Mouse (Mus musculus) urinary bladder, postnatal 10 days (tissue): ENCODE results near the gene Grk3.

Experiments
- DNase-seq: peaks from one replicate; pipeline ENCODE4 v3.0.0; 2022; ENCODE audit warnings: low spot score

Grk3 gene

GRCm38 (mm10) chr5:113008496-113008895 lies 7.1 kb downstream of the Grk3 start:
- no peak for DNase-seq

DNA sequence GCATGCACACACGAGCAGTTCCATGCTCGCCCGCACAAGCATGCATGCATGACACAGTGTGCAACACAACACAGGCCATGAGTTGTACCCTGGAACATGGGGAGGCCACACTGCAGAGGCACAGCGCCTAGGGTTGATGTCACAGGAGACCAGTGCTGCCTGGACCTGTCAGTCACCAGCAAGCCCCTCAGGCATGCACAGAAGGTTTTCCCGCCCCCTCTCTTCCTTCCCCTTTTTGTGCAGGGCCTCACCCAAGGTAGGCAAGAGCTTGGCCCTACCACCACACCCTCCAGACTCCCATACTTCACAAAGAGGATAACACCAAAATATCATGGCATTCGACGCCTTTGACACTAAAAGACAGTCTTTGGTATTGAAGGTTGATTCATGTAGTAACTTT lies 8.6 kb downstream of the Grk3 start:
- DNase-seq: no peak

- no peak for DNase-seq
Observed at GRCm38 (mm10) chr5:113005941-113006391, 9.6 kb downstream of the Grk3 start.

DNA sequence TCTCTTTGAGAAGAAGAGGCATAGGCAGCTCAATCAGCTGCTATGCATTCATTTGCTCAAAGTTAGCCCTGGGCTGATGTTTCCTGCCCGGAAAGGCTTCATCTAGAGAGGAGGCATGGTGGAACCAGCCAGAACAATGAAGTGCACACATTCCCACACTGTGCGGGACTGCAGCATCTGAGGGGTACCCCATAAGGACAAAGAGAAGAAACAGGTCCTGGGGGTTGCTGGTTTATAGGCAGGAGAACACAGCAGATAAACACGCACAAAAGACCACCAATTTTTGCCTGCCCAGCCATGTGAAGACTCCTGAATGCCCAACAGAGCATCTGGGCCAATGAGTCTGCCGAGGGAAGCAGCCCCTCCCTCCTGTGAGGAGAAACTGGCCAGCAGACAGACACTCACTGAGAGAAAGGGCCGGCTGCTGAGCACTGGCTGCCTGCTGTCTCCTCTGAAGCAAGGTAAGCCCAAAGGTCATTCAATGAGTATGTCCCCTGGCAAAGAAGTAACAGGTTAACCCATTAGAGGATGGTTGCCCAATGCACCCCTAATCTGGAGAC lies 12.7 kb downstream of the Grk3 start:
- DNase-seq: no peak

- DNase-seq: no peak
Observed at GRCm38 (mm10) chr5:112999227-112999626, 16.4 kb downstream of the Grk3 start.

DNA sequence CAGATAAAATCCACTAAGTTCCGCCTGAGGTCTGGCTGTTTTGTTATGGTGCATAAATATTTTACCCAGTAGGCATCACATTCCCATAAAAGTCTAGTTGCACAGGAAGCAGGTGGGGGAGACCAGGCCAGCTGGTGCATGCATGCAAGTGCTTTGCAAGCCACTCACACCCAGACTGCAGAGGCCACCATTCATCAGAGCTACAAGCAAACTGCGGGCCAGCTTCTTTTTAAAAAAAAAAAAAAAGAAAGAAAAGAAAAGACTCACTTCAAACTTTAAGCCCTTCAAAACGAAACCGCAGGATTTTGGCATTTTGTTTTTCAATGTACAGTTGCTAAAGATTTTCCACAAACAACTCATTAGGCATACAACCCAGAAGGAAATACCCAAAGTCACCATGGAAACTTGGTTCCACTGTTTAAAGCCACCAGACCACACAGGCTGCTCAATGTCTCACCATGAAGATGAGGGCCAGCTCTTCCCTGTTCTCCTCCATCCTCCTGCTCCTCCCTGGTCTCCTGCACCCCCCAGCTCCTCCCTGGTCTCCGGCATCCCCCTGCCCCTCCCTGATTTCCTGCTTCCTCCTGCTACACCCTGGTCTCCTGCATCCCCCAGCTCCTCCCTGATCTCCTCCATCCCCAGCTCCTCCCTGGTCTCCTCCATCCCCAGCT lies 17.9 kb downstream of the Grk3 start:
- no peak for DNase-seq

- no peak for DNase-seq
Observed at GRCm38 (mm10) chr5:112991245-112991644, 24.3 kb downstream of the Grk3 start.

DNA sequence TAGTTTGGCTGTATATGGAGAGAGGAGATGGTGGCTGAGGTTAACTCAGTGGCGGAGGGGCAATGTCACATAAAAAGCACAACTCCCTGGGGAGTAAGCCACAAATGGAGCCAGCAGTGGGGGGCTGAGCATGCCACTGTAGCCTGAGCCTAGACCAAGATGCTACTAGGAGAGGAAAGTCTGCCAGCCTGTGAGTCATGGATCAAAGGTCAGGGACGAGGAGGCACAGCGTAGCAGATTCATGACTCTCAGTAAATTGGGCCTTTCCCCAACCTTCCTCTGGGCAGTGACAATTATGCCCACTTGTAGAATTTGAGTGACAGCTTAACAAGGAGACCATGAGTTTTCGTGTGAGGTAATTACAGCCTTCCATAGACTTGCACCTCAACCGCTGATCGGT lies 33.7 kb downstream of the Grk3 start:
- DNase-seq: no peak

DNA sequence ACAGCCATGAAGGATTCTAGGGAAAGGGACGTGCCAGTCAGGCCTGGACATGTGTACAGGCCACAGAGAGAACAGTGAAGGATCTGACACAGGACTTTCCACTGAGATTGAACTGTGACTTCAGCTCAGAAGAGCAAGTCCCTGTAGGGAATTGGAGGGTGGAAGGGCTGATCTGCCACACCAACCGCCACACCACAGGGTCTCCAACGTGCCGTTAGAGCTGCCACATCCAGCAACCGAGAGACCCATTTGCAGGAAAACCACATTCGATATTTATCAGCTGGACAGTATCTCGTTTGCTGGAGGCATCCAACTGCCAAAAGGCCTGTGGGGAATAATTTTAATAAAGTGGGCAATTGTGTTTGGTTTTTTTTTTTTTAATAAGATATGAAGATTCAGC lies 35.9 kb downstream of the Grk3 start:
- DNase-seq: no peak

- DNase-seq: no peak
Observed at GRCm38 (mm10) chr5:112979195-112979594, 36.4 kb downstream of the Grk3 start.

- DNase-seq: no peak
Observed at GRCm38 (mm10) chr5:112977089-112977488, 38.5 kb downstream of the Grk3 start.

- no peak for DNase-seq
Observed at GRCm38 (mm10) chr5:112973596-112973995, 42.0 kb downstream of the Grk3 start.

- no peak for DNase-seq
Observed at GRCm38 (mm10) chr5:112972297-112972696, 43.3 kb downstream of the Grk3 start.

- no peak for DNase-seq
Observed at GRCm38 (mm10) chr5:112963495-112963894, 52.1 kb downstream of the Grk3 start.

GRCm38 (mm10) chr5:112962166-112962565 lies 53.4 kb downstream of the Grk3 start:
- DNase-seq: no peak

DNA sequence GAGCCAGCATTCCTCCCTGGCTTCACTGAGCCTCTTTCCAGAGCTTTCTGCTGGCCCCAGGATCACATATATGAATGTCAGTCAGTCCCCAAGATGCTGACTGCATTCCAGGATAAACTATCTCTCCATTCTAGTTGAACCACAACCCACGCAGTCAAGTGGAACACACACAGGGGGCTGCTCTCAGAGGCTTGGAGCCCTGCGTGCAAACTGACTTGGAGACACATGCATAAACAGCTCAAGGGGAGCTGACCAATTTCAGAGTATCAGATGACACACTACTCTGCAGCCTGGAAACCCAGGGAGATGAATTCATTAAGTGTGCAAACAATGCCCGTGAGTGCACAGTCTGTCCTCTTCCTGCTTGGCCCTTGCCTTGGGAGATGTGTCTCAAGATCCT lies 54.7 kb downstream of the Grk3 start:
- no peak for DNase-seq

GRCm38 (mm10) chr5:112958293-112958692 lies 57.3 kb downstream of the Grk3 start:
- DNase-seq: no peak

- DNase-seq: no peak
Observed at GRCm38 (mm10) chr5:112956841-112957240, 58.8 kb downstream of the Grk3 start.

- DNase-seq: no peak
Observed at GRCm38 (mm10) chr5:112956368-112956767, 59.2 kb downstream of the Grk3 start.

DNA sequence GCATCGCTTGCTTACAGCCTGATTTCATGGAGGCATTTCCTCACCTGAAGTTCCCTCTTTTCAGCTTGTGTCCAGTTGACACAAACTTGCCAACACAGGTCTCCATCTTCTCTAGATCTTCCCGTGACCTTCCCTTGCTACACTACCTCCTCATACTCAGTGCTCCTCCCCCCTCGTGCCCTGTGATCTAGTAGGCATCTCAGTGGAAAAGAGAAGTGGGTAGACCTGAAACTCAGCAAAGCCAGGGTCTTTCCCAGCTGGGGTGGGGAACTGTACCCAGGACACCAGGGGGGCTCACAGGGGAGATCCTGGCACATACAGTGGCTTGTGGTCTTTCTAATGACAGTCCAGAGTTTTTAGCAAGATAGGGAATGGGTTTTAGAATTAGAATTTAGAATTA lies 64.7 kb downstream of the Grk3 start:
- DNase-seq: no peak

GRCm38 (mm10) chr5:112945925-112946324 lies 69.7 kb downstream of the Grk3 start:
- no peak for DNase-seq

DNA sequence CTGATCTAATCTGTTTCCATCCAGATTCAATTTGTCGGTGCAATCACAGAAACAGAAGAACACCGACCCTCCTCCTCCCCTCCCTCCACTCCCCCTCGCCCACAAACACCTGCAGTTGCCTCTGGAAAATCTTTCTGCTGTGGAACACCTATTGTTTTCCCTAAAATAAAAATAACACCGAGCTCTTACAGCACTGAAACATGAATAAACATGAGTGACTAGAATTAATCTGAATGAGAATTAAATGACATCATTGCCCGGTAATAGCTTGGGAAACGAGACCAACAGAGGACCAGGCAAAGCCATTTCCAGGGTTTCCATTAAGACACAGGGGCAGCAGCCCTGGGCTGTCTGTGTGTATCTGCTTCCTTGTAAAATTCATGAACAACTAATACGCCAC lies 73.3 kb downstream of the Grk3 start:
- DNase-seq: no peak

DNA sequence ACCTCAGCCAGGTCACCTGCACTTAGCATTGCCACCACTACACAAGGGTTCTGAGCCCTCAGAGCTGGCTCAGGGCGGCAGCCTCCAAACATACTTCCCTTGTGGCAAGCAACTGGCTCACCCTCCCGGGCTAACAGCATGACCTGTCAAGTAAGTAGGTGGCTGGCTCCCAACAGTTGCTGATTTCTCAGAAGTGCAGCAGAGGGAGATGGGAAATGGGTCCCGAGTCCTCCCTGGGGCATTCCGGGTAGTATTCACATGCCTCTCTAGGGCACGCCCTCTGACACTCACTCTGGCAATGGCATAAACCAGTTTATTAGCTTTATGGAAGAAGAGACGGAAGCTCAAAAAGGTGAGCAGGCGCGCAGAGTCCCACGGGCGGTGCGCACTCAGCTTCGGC lies 74.6 kb downstream of the Grk3 start:
- no peak for DNase-seq

- no peak for DNase-seq
Observed at GRCm38 (mm10) chr5:112936632-112937031, 79.0 kb downstream of the Grk3 start.
